Mouse (Mus musculus): ENCODE measurements around the gene 6430548M08Rik. TPM values are rescaled to one million over a fixed set of nuclear protein-coding genes. Genes with fewer than 3 reads are reported as not detected.

6430548M08Rik gene
- total and polyA plus RNA-seq, 2 experiments = 2.4 to 2.9 TPM

GRCm38 (mm10) chr8:120146051-120146450 is 32.1 kb downstream of the 6430548M08Rik start:
- DNase-seq (ENCODE audit: extremely low read depth, low read depth, low spot score) = no peak
- no peak for TF ChIP-seq CTCF (IDR thresholded peaks at IDR 0.05; ENCODE audit: low read depth, low read length)
- TF ChIP-seq POLR2A (IDR thresholded peaks at IDR 0.05; ENCODE audit: extremely low read depth, insufficient read depth, low read length) = no peak
- H3K9ac ChIP-seq (ENCODE audit: low read depth, low read length) = no peak overlapping the region
- 0 out of 2 replicates have a peak, but pooled peaks cover 2% of the 10 kb centered on the region for H3K36me3 ChIP-seq (ENCODE audit: control insufficient read depth, insufficient read depth, low read length)
- no peak overlapping the region for H3K4me3 ChIP-seq (ENCODE audit: insufficient read depth, low read depth, low read length)
- H3K79me2 ChIP-seq (ENCODE audit: control insufficient read depth, insufficient read depth, low read length) = no peaks in the 10 kb centered on the region
- no peaks in the 10 kb centered on the region for H3K27me3 ChIP-seq (ENCODE audit: control insufficient read depth, insufficient read depth, low read length)
- no peaks in the 10 kb centered on the region for H3K4me1 ChIP-seq (ENCODE audit: control insufficient read depth, insufficient read depth, low read length)
- WGBS = 87% methylated on average over 1 of the region's 1 CpGs
- H3K27ac ChIP-seq (replicated peaks; ENCODE audit: insufficient read depth, low read depth, low read length) = no peak overlapping the region

GRCm38 (mm10) chr8:120150028-120150427 is 36.1 kb downstream of the 6430548M08Rik start:
- Histone ChIP-seq H3K36me3 (ENCODE audit: control insufficient read depth, insufficient read depth, low read length) (0 out of 2 replicates have a peak, but pooled peaks cover 2% of the 10 kb centered on the region), H3K27ac (replicated peaks; ENCODE audit: insufficient read depth, low read depth, low read length) (no peak overlapping the region), H3K4me3 (ENCODE audit: insufficient read depth, low read depth, low read length) (no peak overlapping the region), H3K79me2 (ENCODE audit: control insufficient read depth, insufficient read depth, low read length) (no peaks in the 10 kb centered on the region), H3K27me3 (ENCODE audit: control insufficient read depth, insufficient read depth, low read length) (no peaks in the 10 kb centered on the region), H3K4me1 (ENCODE audit: control insufficient read depth, insufficient read depth, low read length) (no peaks in the 10 kb centered on the region), H3K9ac (ENCODE audit: low read depth, low read length) (no peak overlapping the region)
- 81% methylated on average over 12 of the region's 12 CpGs for WGBS
- DNase-seq (ENCODE audit: extremely low read depth, low read depth, low spot score) = no peak
- TF ChIP-seq CTCF (IDR thresholded peaks at IDR 0.05; ENCODE audit: low read depth, low read length) (no peak), POLR2A (IDR thresholded peaks at IDR 0.05; ENCODE audit: extremely low read depth, insufficient read depth, low read length) (no peak)

GRCm38 (mm10) chr8:120151151-120151550 is 37.2 kb downstream of the 6430548M08Rik start:
- Histone ChIP-seq H3K27ac (replicated peaks; ENCODE audit: insufficient read depth, low read depth, low read length) (no peak overlapping the region), H3K27me3 (ENCODE audit: control insufficient read depth, insufficient read depth, low read length) (no peaks in the 10 kb centered on the region), H3K9ac (ENCODE audit: low read depth, low read length) (no peak overlapping the region), H3K4me3 (ENCODE audit: insufficient read depth, low read depth, low read length) (no peak overlapping the region), H3K36me3 (ENCODE audit: control insufficient read depth, insufficient read depth, low read length) (no peaks in the 10 kb centered on the region), H3K4me1 (ENCODE audit: control insufficient read depth, insufficient read depth, low read length) (no peaks in the 10 kb centered on the region), H3K79me2 (ENCODE audit: control insufficient read depth, insufficient read depth, low read length) (no peaks in the 10 kb centered on the region)
- DNase-seq (ENCODE audit: extremely low read depth, low read depth, low spot score) = no peak
- 81% methylated on average over 9 of the region's 9 CpGs for WGBS
- TF ChIP-seq POLR2A (IDR thresholded peaks at IDR 0.05; ENCODE audit: extremely low read depth, insufficient read depth, low read length) (no peak), CTCF (IDR thresholded peaks at IDR 0.05; ENCODE audit: low read depth, low read length) (no peak)

- no peaks in the 10 kb centered on the region for H3K36me3 ChIP-seq (ENCODE audit: control insufficient read depth, insufficient read depth, low read length)
- DNase-seq (ENCODE audit: extremely low read depth, low read depth, low spot score) = no peak
- no peak overlapping the region for H3K4me3 ChIP-seq (ENCODE audit: insufficient read depth, low read depth, low read length)
- no peak for TF ChIP-seq CTCF (IDR thresholded peaks at IDR 0.05; ENCODE audit: low read depth, low read length)
- TF ChIP-seq POLR2A (IDR thresholded peaks at IDR 0.05; ENCODE audit: extremely low read depth, insufficient read depth, low read length) = no peak
- no peak overlapping the region for H3K9ac ChIP-seq (ENCODE audit: low read depth, low read length)
- no peaks in the 10 kb centered on the region for H3K4me1 ChIP-seq (ENCODE audit: control insufficient read depth, insufficient read depth, low read length)
- WGBS = 68% methylated on average over 7 of the region's 7 CpGs
- no peaks in the 10 kb centered on the region for H3K79me2 ChIP-seq (ENCODE audit: control insufficient read depth, insufficient read depth, low read length)
- H3K27ac ChIP-seq (replicated peaks; ENCODE audit: insufficient read depth, low read depth, low read length) = no peak overlapping the region
- H3K27me3 ChIP-seq (ENCODE audit: control insufficient read depth, insufficient read depth, low read length) = no peaks in the 10 kb centered on the region
Measured at GRCm38 (mm10) chr8:120152636-120153035, 38.7 kb downstream of the 6430548M08Rik start.

GRCm38 (mm10) chr8:120160366-120160765 is 46.4 kb downstream of the 6430548M08Rik start:
- no peaks in the 10 kb centered on the region for H3K27me3 ChIP-seq (ENCODE audit: control insufficient read depth, insufficient read depth, low read length)
- DNase-seq (ENCODE audit: extremely low read depth, low read depth, low spot score) = no peak

GRCm38 (mm10) chr8:120161658-120162403 is 47.9 kb downstream of the 6430548M08Rik start:
- Histone ChIP-seq H3K4me1 (ENCODE audit: control insufficient read depth, insufficient read depth, low read length) (no peaks in the 10 kb centered on the region), H3K27ac (replicated peaks; ENCODE audit: insufficient read depth, low read depth, low read length) (no peak overlapping the region), H3K36me3 (ENCODE audit: control insufficient read depth, insufficient read depth, low read length) (no peaks in the 10 kb centered on the region), H3K79me2 (ENCODE audit: control insufficient read depth, insufficient read depth, low read length) (no peaks in the 10 kb centered on the region), H3K9ac (ENCODE audit: low read depth, low read length) (no peak overlapping the region), H3K4me3 (ENCODE audit: insufficient read depth, low read depth, low read length) (no peak overlapping the region), H3K27me3 (ENCODE audit: control insufficient read depth, insufficient read depth, low read length) (no peaks in the 10 kb centered on the region)
- TF ChIP-seq CTCF (IDR thresholded peaks at IDR 0.05; ENCODE audit: low read depth, low read length) = no peak
- TF ChIP-seq POLR2A (IDR thresholded peaks at IDR 0.05; ENCODE audit: extremely low read depth, insufficient read depth, low read length) = no peak
- DNase-seq (ENCODE audit: extremely low read depth, low read depth, low spot score) = no peak
- WGBS = 71% methylated on average over 16 of the region's 16 CpGs

More at GRCm38 (mm10) chr8:120160366-120160765, 46.4 kb downstream of the 6430548M08Rik start:
- no peak overlapping the region for H3K4me3 ChIP-seq (ENCODE audit: insufficient read depth, low read depth, low read length)
- H3K4me1 ChIP-seq (ENCODE audit: control insufficient read depth, insufficient read depth, low read length) = no peaks in the 10 kb centered on the region
- 89% methylated on average over 8 of the region's 8 CpGs for WGBS
- no peaks in the 10 kb centered on the region for H3K36me3 ChIP-seq (ENCODE audit: control insufficient read depth, insufficient read depth, low read length)
- no peak overlapping the region for H3K27ac ChIP-seq (replicated peaks; ENCODE audit: insufficient read depth, low read depth, low read length)
- no peak overlapping the region for H3K9ac ChIP-seq (ENCODE audit: low read depth, low read length)
- no peak for TF ChIP-seq POLR2A (IDR thresholded peaks at IDR 0.05; ENCODE audit: extremely low read depth, insufficient read depth, low read length)
- H3K79me2 ChIP-seq (ENCODE audit: control insufficient read depth, insufficient read depth, low read length) = no peaks in the 10 kb centered on the region
